Mouse (Mus musculus) C2C12 (cell line): ENCODE measurements at regions not wholly inside any gene's neighbourhood (a gene's known extent, or its start where the extent isn't known, plus 50 kb on each side); places are given as distances from the start of the nearest gene placed in this dataset.

Source experiments
- CTCF ChIP-seq: IDR thresholded peaks from one replicate; pipeline ENCODE4 v1.5.1; 2011; ENCODE audit not compliant: control insufficient read depth, insufficient read depth, insufficient read length
- MAX ChIP-seq: IDR thresholded peaks from one replicate; pipeline ENCODE4 v1.6.1; 2011; ENCODE audit warnings: mild to moderate bottlenecking, control low read depth
- MYOG ChIP-seq: IDR thresholded peaks from one replicate; pipeline ENCODE4 v1.6.1; 2011; ENCODE audit not compliant: control insufficient read depth, insufficient read length; ENCODE audit errors: extremely low read depth
- USF1 ChIP-seq: IDR thresholded peaks from one replicate; pipeline ENCODE4 v1.6.1; 2011; ENCODE audit warnings: low read depth, mild to moderate bottlenecking, control low read depth, moderate library complexity

GRCm38 (mm10) chr11:22695237-22695636 is 165.5 kb downstream of the B3gnt2 start:
- TF ChIP-seq USF1 (no peak), CTCF (no peak), MAX (no peak), MYOG (no peak)
